Mouse (Mus musculus) kidney, adult 2 months (tissue): ENCODE results near the gene Nlk.
"Not testable (repeated sequence)": the region's sequence is repeated elsewhere in the genome, so short reads cannot be mapped to it uniquely, and the experiment has no call there.

Source experiments
- CTCF ChIP-seq: fragments of 200-500 bp; conservative IDR thresholded peaks from 2 replicates; pipeline ENCODE4 v1.5.1; 2011; ENCODE audit warnings: low read depth, mild to moderate bottlenecking, control low read depth, low read length, moderate library complexity, mixed read lengths; ENCODE audit not compliant: insufficient read depth, insufficient read length
- POLR2A ChIP-seq: fragments of 200-500 bp; IDR thresholded peaks from one replicate; pipeline ENCODE4 v1.6.1; 2011; ENCODE audit warnings: low read depth, low read length, control low read depth

- TF ChIP-seq POLR2A, CTCF: not testable (repeated sequence)
Measured at GRCm38 (mm10) chr11:78531515-78531914, 165.7 kb downstream of the Nlk start.
